Mouse (Mus musculus) retina, embryonic 14.5 days (tissue): ENCODE results near the gene Gsk3a.

Source experiments
- DNase-seq: peaks from one replicate; pipeline ENCODE4 v3.0.0-alpha.2; 2015; ENCODE audit warnings: low spot score

The Gsk3a gene

GRCm38 (mm10) chr7:25220457-25221101, 17.1 kb downstream of the Gsk3a start, which contains the start of gene Dedd2:
TSS of gene Dedd2 (minus strand) at chr7:25220615.
- DNase-seq: no peak

DNA sequence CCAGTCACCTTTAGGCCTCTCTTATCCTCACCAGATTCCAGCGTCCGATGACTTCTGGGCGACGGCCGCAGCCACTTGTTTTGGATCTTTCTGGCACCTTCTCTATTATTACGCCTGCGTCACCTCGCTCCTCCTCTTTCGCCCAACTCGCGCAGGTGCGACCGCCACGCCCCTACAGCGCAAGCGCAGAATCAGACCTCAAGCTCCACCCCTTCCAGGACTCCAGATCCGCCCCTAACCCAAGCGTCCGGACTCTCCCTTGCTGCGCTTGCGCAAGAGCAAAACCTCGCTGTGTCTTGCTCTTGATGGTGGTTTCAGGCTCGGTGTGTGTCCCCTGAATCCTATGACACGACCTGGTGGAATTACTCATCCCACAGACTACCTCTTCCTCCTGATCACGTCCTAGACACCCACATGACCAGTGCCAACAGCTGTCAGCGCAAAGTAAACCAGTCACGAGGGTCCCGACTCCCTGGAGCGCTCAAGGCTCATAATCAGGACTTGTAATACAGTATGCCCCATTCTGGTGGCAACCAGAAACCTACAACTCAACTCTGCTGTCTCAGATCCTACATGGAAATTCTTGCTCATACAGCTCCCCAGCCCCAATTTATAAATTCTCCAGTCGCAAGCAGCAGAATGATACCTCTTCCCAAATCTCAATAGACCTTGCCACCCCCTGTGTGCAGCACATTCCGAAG, 17.7 kb downstream of the Gsk3a start:
- DNase-seq: peak; percentile 96

DNA sequence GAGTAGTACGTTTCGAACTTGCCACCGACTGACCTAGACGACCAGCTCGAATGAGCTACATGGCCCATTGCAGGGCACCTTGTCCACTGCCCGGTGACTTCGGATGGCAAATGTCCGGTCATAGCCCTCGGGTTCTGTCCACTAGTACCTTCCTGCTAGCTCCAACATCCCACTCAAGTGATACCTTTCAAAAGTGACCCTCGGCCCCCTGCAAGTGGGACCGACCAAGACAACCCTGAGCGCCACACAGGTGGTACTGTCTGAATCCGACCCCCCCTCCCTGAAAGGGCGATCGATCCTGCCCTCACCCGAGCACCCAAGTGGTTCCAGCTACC, 18.3 kb downstream of the Gsk3a start:
- no peak for DNase-seq

GRCm38 (mm10) chr7:25218705-25219415, 18.8 kb downstream of the Gsk3a start:
- DNase-seq: peak; percentile 86

DNA sequence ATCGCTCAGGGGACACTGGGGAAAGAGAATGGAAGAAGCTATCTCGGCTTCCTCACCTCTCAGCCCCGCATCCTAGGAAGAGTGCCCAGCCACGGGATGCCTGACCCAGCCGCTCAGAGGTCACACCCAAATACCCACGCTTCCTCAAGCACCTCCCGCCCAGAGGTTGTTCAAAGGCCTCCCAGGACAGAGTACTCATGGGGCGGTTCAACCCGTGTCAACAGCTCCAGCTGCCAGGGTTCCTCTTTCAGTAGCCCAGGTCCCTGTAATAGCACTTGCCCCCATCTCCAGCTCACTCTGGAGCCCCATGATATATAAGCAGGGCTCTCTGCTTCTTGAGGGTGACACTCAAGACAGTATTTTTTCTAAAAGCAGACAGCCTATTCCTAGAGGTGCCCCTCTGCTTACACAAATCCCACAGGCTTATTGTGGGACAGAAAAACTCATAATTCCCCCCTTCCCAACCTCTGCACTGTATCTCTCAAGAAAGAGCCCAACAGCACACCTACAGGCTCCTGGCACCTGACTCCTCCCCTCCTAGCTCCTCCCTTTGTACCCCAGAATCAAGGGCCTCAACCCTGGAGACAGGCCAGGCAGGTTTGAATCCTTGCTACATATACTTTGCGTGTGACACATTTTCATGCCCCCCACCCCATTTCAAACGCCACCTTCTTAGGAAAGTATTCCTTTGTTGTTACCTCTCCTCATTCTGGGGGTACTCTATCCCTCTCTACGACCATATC, 19.8 kb downstream of the Gsk3a start:
- DNase-seq: no peak

- DNase-seq: no peak
Observed at GRCm38 (mm10) chr7:25214172-25214571, 23.5 kb downstream of the Gsk3a start.

- DNase-seq: no peak
Observed at GRCm38 (mm10) chr7:25213099-25213498, 24.6 kb downstream of the Gsk3a start.

GRCm38 (mm10) chr7:25210482-25210881, 27.2 kb downstream of the Gsk3a start:
- DNase-seq: no peak

DNA sequence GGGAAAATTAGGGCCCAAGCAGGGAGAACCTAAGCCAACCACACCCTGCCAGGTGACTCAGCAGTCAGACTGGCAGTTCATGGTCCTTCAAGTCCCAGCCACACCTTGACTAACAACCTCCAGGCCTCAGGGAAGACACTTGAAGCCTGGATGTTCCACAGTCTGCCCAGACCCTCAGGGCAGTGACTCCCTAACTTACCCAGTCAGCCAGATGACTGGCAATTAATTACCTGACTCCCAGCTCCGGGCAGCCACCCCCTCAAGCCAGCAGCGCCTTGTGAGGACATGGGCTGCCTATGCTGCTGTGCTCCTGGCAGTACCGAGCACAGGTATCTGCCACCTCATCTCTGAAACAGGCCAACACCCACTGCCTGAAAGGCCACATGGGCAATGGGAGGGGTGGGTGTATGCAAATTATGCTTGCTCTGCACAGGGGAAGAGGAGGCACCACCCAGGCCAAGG, 28.5 kb downstream of the Gsk3a start:
- no peak for DNase-seq

DNA sequence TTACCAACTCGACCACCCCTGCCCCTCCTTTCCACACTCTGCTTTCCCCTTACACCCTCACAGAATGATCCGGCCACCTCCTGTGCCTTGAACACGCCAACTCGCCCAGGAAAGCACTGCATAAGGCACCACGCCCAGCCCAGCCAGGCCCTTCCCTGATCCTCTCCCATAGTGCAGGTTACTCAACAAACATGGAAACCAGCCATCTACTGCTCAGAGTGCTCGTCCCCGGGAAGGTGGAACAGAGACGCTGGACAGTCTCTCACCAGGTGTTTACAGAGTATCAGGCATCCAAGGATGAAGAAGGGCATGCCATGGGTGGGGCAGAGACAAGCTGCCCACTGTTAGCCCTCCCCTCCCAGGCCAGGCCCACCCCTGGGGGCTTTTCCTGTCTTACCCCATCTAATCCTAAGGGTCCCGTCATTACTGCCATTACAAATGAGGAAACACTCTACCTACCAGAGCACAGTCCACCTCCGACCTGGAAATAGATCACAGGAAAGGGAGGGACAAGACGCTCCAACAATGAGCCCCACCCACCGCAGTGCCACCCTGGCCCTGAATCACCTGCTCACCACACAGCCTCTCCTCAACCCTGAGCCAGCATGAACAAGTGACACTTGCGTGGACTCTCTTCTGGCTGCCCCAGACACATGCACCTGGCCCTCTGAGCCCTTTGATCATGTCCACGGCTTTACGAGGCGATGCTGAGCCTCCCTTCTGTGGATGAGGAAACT, 31.4 kb downstream of the Gsk3a start:
- DNase-seq: no peak

- no peak for DNase-seq
Observed at GRCm38 (mm10) chr7:25205355-25206093, 32.1 kb downstream of the Gsk3a start.

GRCm38 (mm10) chr7:25203624-25204023, 34.0 kb downstream of the Gsk3a start:
- no peak for DNase-seq

DNA sequence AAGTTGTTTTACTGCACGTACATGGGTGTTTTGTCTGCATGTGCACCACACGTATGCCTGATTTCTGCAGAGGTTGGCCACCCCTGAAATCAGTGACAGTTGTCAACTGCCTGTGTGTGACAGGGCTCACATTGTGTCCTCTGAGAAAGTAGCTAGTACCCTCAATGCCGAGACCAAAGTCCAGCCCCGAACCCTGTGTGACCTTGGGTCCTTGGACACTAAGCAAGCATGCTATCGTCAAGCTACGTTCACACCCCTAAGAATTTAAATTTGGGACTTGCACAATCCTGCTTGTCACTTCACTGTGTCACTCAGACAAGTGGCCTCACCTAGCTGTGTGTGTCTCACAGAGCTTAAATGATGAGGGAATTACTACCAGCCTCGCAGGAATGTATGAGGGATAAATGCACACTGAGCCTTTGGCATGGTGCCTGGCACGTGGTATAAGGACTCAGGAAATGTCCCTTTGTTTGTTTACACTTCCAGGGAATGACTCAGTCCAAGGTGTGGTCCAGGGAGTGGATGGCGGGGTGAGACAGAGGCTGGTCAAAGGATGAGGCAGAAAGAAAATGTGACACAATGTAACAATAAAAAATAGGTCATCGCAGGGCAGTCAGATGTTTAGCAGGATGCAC, 40.1 kb downstream of the Gsk3a start:
- DNase-seq: no peak

GRCm38 (mm10) chr7:25196107-25196506, 41.5 kb downstream of the Gsk3a start:
- DNase-seq: no peak

DNA sequence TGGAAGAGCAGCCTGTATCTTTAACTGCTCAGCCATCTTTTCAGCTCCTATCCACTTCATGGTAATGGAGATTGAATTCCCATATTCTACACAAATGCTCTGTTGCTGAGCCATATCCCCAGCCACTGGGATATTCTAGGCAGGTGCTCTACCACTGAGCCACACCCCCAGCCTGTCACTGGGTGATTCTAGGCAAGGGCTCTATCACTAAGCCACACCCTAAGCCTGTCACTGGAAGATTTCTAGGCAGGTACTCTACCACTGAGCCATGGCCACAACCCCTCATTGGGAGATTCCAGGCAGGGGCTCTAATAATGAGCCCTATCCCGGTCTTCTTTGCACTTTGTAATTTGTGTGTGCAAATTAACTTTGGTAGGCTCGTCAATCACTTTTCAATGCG, 42.5 kb downstream of the Gsk3a start:
- DNase-seq: no peak

GRCm38 (mm10) chr7:25192110-25192509, 45.5 kb downstream of the Gsk3a start:
- no peak for DNase-seq

DNA sequence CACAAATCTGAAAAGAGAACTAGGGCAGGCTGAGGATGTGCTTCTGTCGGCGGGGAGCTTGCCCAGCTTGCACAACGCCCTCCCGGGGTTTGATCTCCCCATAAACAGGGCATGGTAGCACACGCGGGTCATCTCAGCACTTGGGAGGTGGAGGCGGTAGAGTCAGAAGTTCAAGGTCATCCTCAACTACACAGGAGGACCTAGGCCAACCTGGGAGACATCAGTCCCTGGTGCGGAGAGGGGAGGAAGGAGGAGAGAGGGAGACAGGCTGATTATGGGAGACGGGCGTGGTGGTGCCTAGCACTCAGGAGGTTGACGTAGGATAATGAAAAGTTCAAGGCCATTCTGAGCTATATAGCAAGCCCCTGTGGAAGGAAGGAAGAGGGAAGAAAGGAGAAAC, 46.8 kb downstream of the Gsk3a start:
- DNase-seq: no peak

DNA sequence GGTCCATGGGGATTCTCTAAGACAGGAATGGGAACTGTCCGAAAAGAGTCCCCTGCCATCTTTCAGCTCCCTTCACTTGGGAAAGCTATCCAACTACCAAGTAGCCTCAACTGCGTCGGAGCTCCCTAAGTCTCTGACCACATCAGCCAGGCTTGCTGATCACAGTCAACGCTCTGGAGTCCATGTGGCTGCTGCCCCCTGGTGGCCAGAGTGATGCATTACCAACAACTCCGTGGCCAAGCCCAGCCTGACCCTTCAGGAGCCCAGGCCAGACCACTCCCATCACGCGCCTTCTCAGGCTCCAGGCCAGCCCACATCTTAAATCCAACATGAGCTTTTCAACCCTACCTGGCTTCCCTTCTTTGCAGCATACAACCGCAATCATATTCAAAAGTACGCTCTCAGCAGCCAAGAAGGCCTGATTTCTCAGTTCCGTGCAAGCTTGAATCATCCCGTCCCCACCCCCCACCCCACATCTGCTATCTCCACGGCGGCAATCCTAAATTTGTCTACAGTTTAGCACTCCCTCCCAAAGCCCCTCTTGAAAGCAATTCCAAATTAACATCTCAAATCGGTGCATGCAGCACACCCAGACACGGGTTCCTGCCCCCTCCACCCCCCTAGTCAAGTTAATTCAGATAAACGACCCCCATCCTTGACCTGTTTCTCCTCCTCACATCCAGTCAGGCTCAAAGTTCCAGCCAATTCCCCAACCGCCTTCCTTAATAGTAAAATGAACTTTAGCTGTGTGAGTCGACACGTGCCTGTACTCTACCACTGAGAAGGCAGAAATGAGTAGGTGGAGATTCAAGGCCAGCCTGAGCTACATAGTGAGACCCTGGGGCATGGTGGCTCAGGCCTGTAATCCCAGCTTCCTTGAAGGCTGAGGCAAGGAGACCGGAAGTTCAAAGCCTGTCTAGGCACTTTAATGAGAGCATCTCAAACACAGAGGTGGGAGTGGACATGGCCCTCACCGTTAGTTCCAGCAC, 49.7 kb downstream of the Gsk3a start:
- DNase-seq: peak; percentile 97

GRCm38 (mm10) chr7:25184091-25184490, 53.6 kb downstream of the Gsk3a start:
- DNase-seq: no peak
